Mouse (Mus musculus) CH12.LX (cell line): ENCODE measurements around the gene Rfx2. TPM values are rescaled to one million over a fixed set of nuclear protein-coding genes. Genes with fewer than 3 reads are reported as not detected.

Source experiments
- DNase-seq: peaks from one replicate; pipeline ENCODE4 v3.0.0-alpha.2; 2013; ENCODE audit errors: extremely low read depth
- H3K27ac ChIP-seq: 2 replicates; pipeline ENCODE4 v1.5.1; 2012; ENCODE audit warnings: low read depth, mild to moderate bottlenecking, control low read depth, moderate library complexity; ENCODE audit not compliant: insufficient read depth
- H3K27me3 ChIP-seq: replicated peaks from 2 replicates; pipeline ENCODE3; 2012; ENCODE audit warnings: inconsistent platforms
- H3K36me3 ChIP-seq, 2 experiments: replicated peaks in 1 of 2; 2 replicates each; pipeline versions ENCODE3 to v1.6.1; 2012; ENCODE audit warnings: inconsistent platforms in 1 of 2, low read length in 1 of 2, mild to moderate bottlenecking in 1 of 2, mixed read lengths in 1 of 2, moderate library complexity in 1 of 2; ENCODE audit not compliant: control insufficient read depth in 1 of 2, insufficient read depth in 1 of 2
- H3K4me1 ChIP-seq, 2 experiments: 2 replicates each; pipeline ENCODE4 v1.6.1; 2012; ENCODE audit warnings: inconsistent platforms in 1 of 2, moderate library complexity in 1 of 2; ENCODE audit not compliant: insufficient read depth in 2 of 2, control insufficient read depth in 1 of 2
- H3K4me2 ChIP-seq: 2 replicates; pipeline ENCODE4 v1.6.1; 2012; ENCODE audit warnings: low read depth, mild to moderate bottlenecking, control low read depth; ENCODE audit not compliant: poor library complexity, insufficient read depth, severe bottlenecking
- H3K4me3 ChIP-seq, 3 experiments: fragments of 150-350 bp in 1 of 3; sonication (generic) in 1 of 3; replicated peaks in 1 of 3; 2 replicates each; pipeline versions ENCODE3 to v1.5.1; 2011 to 2012; ENCODE audit warnings: low read depth in 2 of 3, low read length in 2 of 3, mild to moderate bottlenecking in 2 of 3, moderate library complexity in 2 of 3, control low read depth in 1 of 3, improper control_type of control experiment in 1 of 3, inconsistent platforms in 1 of 3, mixed read lengths in 1 of 3; ENCODE audit not compliant: poor library complexity in 1 of 3
- H3K79me2 ChIP-seq: replicated peaks from 2 replicates; pipeline ENCODE4 v1.6.1; 2012; ENCODE audit warnings: mild to moderate bottlenecking, moderate library complexity; ENCODE audit not compliant: control insufficient read depth, poor library complexity, insufficient read depth, severe bottlenecking; ENCODE audit errors: extremely low read depth
- H3K9ac ChIP-seq: 2 replicates; pipeline ENCODE4 v1.6.1; 2012; ENCODE audit warnings: low read depth, mild to moderate bottlenecking, control low read depth, moderate library complexity; ENCODE audit not compliant: insufficient read depth
- H3K9me3 ChIP-seq: replicated peaks from 2 replicates; pipeline ENCODE3; 2012; ENCODE audit warnings: low read length, inconsistent platforms, mixed read lengths
- CHD1 ChIP-seq: IDR thresholded peaks from 2 replicates; pipeline ENCODE4 v1.6.1; 2012; ENCODE audit warnings: low read depth, low read length, improper control_type of control experiment, inconsistent platforms
- E2F4 ChIP-seq: IDR thresholded peaks from 2 replicates; pipeline ENCODE4 v1.6.1; 2011; ENCODE audit warnings: low read depth, low read length, improper control_type of control experiment; ENCODE audit not compliant: insufficient replicate concordance
- ELF1 ChIP-seq: IDR thresholded peaks from 2 replicates; pipeline ENCODE4 v1.6.1; 2014; ENCODE audit warnings: low read depth, mild to moderate bottlenecking, inconsistent platforms, low read length, improper control_type of control experiment
- ETS1 ChIP-seq: conservative IDR thresholded peaks from 2 replicates; pipeline ENCODE4 v1.6.1; 2012; ENCODE audit warnings: low read depth, mild to moderate bottlenecking, inconsistent platforms, low read length, improper control_type of control experiment, moderate library complexity
- JUND ChIP-seq: conservative IDR thresholded peaks from 2 replicates; pipeline ENCODE4 v1.6.1; 2011; ENCODE audit warnings: low read depth, low read length, improper control_type of control experiment
- KAT2A ChIP-seq: IDR thresholded peaks from 2 replicates; pipeline ENCODE4 v1.6.1; 2012; ENCODE audit warnings: low read length, improper control_type of control experiment, inconsistent platforms; ENCODE audit not compliant: insufficient replicate concordance
- MAFK ChIP-seq: IDR thresholded peaks from 2 replicates; pipeline ENCODE4 v1.6.1; 2011; ENCODE audit warnings: low read length, improper control_type of control experiment; ENCODE audit not compliant: insufficient replicate concordance
- MAX ChIP-seq: IDR thresholded peaks from 2 replicates; pipeline ENCODE4 v1.6.1; 2011; ENCODE audit warnings: low read length, improper control_type of control experiment
- MAZ ChIP-seq: IDR thresholded peaks from 2 replicates; pipeline ENCODE4 v1.6.1; 2012; ENCODE audit warnings: low read depth, mild to moderate bottlenecking, inconsistent platforms, low read length, improper control_type of control experiment, moderate library complexity
- NRF1 ChIP-seq: IDR thresholded peaks from 2 replicates; pipeline ENCODE4 v1.6.1; 2014; ENCODE audit warnings: low read depth, mild to moderate bottlenecking, inconsistent platforms, low read length, improper control_type of control experiment, moderate library complexity
- SIN3A ChIP-seq: IDR thresholded peaks from 2 replicates; pipeline ENCODE4 v1.6.1; 2012; ENCODE audit warnings: low read length, improper control_type of control experiment, inconsistent platforms
- SMC3 ChIP-seq: IDR thresholded peaks from 2 replicates; pipeline ENCODE4 v1.6.1; 2011; ENCODE audit warnings: low read depth, low read length, improper control_type of control experiment
- TBP ChIP-seq: conservative IDR thresholded peaks from 2 replicates; pipeline ENCODE4 v1.6.1; 2011; ENCODE audit warnings: low read depth, low read length, improper control_type of control experiment
- TCF12 ChIP-seq: IDR thresholded peaks from 2 replicates; pipeline ENCODE4 v1.6.1; 2014; ENCODE audit warnings: low read depth, mild to moderate bottlenecking, inconsistent platforms, low read length, improper control_type of control experiment
- USF1 ChIP-seq: IDR thresholded peaks from 2 replicates; pipeline ENCODE4 v1.6.1; 2014; ENCODE audit warnings: low read depth, mild to moderate bottlenecking, inconsistent platforms, low read length, improper control_type of control experiment
- USF2 ChIP-seq: conservative IDR thresholded peaks from 2 replicates; pipeline ENCODE4 v1.6.1; 2011; ENCODE audit warnings: low read depth, low read length, improper control_type of control experiment
- ZC3H11A ChIP-seq: IDR thresholded peaks from 2 replicates; pipeline ENCODE4 v1.6.1; 2012; ENCODE audit warnings: low read depth, mild to moderate bottlenecking, inconsistent platforms, low read length, improper control_type of control experiment
- dilution Hi-C: fragments of 300-500 bp; cut with MboI; formaldehyde crosslinking; loops from 2 replicates; pipeline ENCODE4 v1.14.3; 2020; ENCODE audit warnings: low sequenced_read_pairs; ENCODE audit not compliant: extremely low pct_unique_long_range_greater_than_20kb, extremely low pct_ligation_motif_present
- in situ Hi-C: fragments of 300-500 bp; cut with MboI; formaldehyde crosslinking; loops from 3 replicates; pipeline ENCODE4 v1.14.3; 2019; ENCODE audit warnings: low sequenced_read_pairs, low pct_ligation_motif_present, low pct_unique_long_range_greater_than_20kb, mixed read lengths
- polyA plus RNA-seq: library from polyadenylated mRNA; unstranded; fragments of >175 nt; gene quantifications from 2 replicates; pipeline ENCODE4 v1.2.1, GENCODE M21; 2012; ENCODE audit warnings: low read depth; ENCODE audit not compliant: insufficient read length
- total RNA-seq, 2 experiments: library from RNA; depleted of rRNA; stranded (reverse); fragments of 300-350 nt in 1 of 2; fragments of >200 nt in 1 of 2; gene quantifications; 2 replicates each; pipeline ENCODE4 v1.2.3; 2012 to 2014

The Rfx2 gene
- total and polyA plus RNA-seq, 3 experiments = 0.16 to 1.1 (median 0.34) TPM

DNA sequence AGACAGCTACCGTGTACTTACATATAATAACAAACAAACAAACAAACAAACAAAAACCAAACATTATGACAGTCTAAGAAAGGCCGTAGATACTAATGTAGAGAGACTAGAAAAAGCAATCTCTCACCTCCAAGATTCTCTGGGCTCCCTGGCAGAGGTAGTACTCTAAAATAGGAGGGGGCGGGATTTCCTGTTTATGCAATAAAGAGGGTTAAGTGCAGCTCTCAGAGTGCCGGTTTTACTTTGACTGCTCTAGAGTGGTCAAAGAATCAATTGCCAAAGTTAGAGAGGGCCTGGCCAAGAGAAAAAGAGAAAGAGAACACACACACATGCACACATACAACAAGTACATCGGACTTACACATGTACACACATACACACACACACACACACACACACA lies 11.4 kb upstream of the Rfx2 start:
- Histone ChIP-seq H3K27ac (no peak overlapping the region), H3K9me3 (no peaks in the 10 kb centered on the region), H3K36me3 (no peaks in the 10 kb centered on the region), H3K27me3 (peaks cover 41% of the 10 kb centered on the region), H3K79me2 (no peaks in the 10 kb centered on the region), H3K4me1 (peaks cover 0 to 6% of the 10 kb centered on the region in 2 experiments; a peak in 2 of 4 replicates), H3K4me2 (no peak overlapping the region), H3K9ac (no peak overlapping the region), H3K4me3 (no peak overlapping the region)
- dilution Hi-C loops (no loop called here), in situ Hi-C loops (no loop called here)
- no peak for DNase-seq
- no peak for TF ChIP-seq ZC3H11A
- no peak for TF ChIP-seq ELF1
- TF ChIP-seq E2F4 = no peak
- no peak for TF ChIP-seq USF1
- TF ChIP-seq MAFK = no peak
- TF ChIP-seq NRF1 = no peak
- TF ChIP-seq MAX = no peak
- no peak for TF ChIP-seq ETS1

DNA sequence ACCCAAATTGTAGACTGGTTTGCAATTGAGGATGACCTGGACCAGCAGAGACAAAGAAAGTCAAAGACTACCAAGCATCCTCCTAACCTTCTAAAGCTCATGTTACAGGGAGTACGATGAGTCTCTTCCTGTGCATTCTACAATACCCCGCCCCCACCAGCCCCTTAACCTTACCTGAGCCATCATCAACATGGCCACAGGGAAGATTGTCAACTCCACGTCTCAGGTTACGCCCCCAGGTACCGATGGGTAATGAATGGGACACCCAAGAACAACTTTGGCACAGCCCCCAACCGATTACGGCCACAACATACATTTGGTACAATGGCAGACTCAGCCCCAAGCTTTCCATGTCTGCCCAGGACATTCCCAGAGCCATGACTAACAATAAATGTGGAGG lies 9.7 kb upstream of the Rfx2 start:
- H3K79me2 ChIP-seq = no peaks in the 10 kb centered on the region
- no peak for DNase-seq
- no peak overlapping the region for H3K9ac ChIP-seq
- no peak overlapping the region for H3K4me2 ChIP-seq
- in situ Hi-C loops = no loop called here
- H3K27me3 ChIP-seq = peaks cover 49% of the 10 kb centered on the region
- no peaks in the 10 kb centered on the region for H3K36me3 ChIP-seq
- peaks cover 0 to 6% of the 10 kb centered on the region in 2 experiments; a peak in 3 of 4 replicates for H3K4me1 ChIP-seq
- H3K27ac ChIP-seq = no peak overlapping the region
- H3K9me3 ChIP-seq = no peaks in the 10 kb centered on the region
- TF ChIP-seq MAZ = no peak
- no peak for TF ChIP-seq SIN3A
- TF ChIP-seq USF2 = no peak
- no peak for TF ChIP-seq CHD1
- TF ChIP-seq TCF12 = no peak
- no peak for TF ChIP-seq KAT2A
- no peak for TF ChIP-seq SMC3
- TF ChIP-seq JUND = no peak
- TF ChIP-seq TBP = no peak
- no peak for TF ChIP-seq MAFK
- TF ChIP-seq, all 38 proteins: peak for 0
- no peak overlapping the region for H3K4me3 ChIP-seq
- dilution Hi-C loops = no loop called here
